Mouse (Mus musculus): ENCODE data around the gene Gm7982.
"Not testable (repeated sequence)": the region's sequence is repeated elsewhere in the genome, so short reads cannot be mapped to it uniquely, and the experiment has no call there.

Gm7982 gene

GRCm38 (mm10) chr5:95741714-95742113, at the start of gene Gm7982:
Gm7982 (plus strand) TSS chr5:95742014.
- DNase-seq (ENCODE audit: low spot score): not testable (repeated sequence)

- DNase-seq (ENCODE audit: low spot score): not testable (repeated sequence)
Observed at GRCm38 (mm10) chr5:95736073-95736472, 5.7 kb upstream of the Gm7982 start, which contains the start of gene Gm7978. Gm7978 (minus strand) TSS chr5:95736173.

GRCm38 (mm10) chr5:95775690-95776089, 33.9 kb downstream of the Gm7982 start, which contains the start of gene E330014E10Rik:
E330014E10Rik (plus strand) TSS chr5:95775990.
- DNase-seq (ENCODE audit: low spot score): not testable (repeated sequence)

Measured in ovary, postnatal 36 days (tissue).